Mouse (Mus musculus): ENCODE data around the gene Papolb.

GRCm38 (mm10) chr5:142546344-142546743 lies 16.5 kb upstream of the Papolb start:
- TF ChIP-seq CTCF (IDR thresholded peaks at IDR 0.05; ENCODE audit: low read depth) (no peak), EP300 (IDR thresholded peaks at IDR 0.05; ENCODE audit: low read depth) (no peak)
